Mouse (Mus musculus) retina, postnatal 7 days (tissue): ENCODE results near the gene Wdr6.
A peak's percentile ranks its signal among the peaks of the same experiment; 100 is the strongest.
"Not testable (repeated sequence)": the region's sequence is repeated elsewhere in the genome, so short reads cannot be mapped to it uniquely, and the experiment has no call there.

Source experiments
- DNase-seq: peaks from one replicate; pipeline ENCODE4 v3.0.0-alpha.2; 2012; ENCODE audit warnings: low read depth, low spot score

Wdr6 gene

GRCm38 (mm10) chr9:108578545-108579343 lies at the start of gene Wdr6:
Gene Wdr6, minus strand, starts transcription at chr9:108578739.
- peak; percentile 93 for DNase-seq

- no peak for DNase-seq
Measured at GRCm38 (mm10) chr9:108628141-108628540, 49.6 kb upstream of the Wdr6 start.

- no peak for DNase-seq
Measured at GRCm38 (mm10) chr9:108626498-108626897, 48.0 kb upstream of the Wdr6 start.

GRCm38 (mm10) chr9:108617301-108617700 lies 38.8 kb upstream of the Wdr6 start:
- no peak for DNase-seq

GRCm38 (mm10) chr9:108611488-108611887 lies 32.9 kb upstream of the Wdr6 start:
- no peak for DNase-seq

- no peak for DNase-seq
Measured at GRCm38 (mm10) chr9:108608889-108609288, 30.4 kb upstream of the Wdr6 start.

GRCm38 (mm10) chr9:108607929-108608328 lies 29.4 kb upstream of the Wdr6 start:
- not testable (repeated sequence) for DNase-seq

GRCm38 (mm10) chr9:108601986-108602385 lies 23.4 kb upstream of the Wdr6 start:
- no peak for DNase-seq

GRCm38 (mm10) chr9:108600011-108600410 lies 21.5 kb upstream of the Wdr6 start:
- DNase-seq = no peak

- no peak for DNase-seq
Measured at GRCm38 (mm10) chr9:108599021-108599566, 20.6 kb upstream of the Wdr6 start.

- peak; percentile 59 for DNase-seq
Measured at GRCm38 (mm10) chr9:108596998-108597764, 18.6 kb upstream of the Wdr6 start, which contains the start of gene P4htm. Gene P4htm, minus strand, starts transcription at chr9:108597667.

GRCm38 (mm10) chr9:108594354-108594753 lies 15.8 kb upstream of the Wdr6 start:
- no peak for DNase-seq

- no peak for DNase-seq
Measured at GRCm38 (mm10) chr9:108591462-108591861, 12.9 kb upstream of the Wdr6 start.

GRCm38 (mm10) chr9:108589229-108589628 lies 10.7 kb upstream of the Wdr6 start:
- no peak for DNase-seq

GRCm38 (mm10) chr9:108587571-108588180 lies 9.1 kb upstream of the Wdr6 start:
- DNase-seq = peak; percentile 85

- DNase-seq = no peak
Measured at GRCm38 (mm10) chr9:108579344-108579690, 778 bp upstream of the Wdr6 start.

- no peak for DNase-seq
Measured at GRCm38 (mm10) chr9:108577934-108578544, 500 bp downstream of the Wdr6 start.

GRCm38 (mm10) chr9:108577025-108577424 lies 1.5 kb downstream of the Wdr6 start:
- DNase-seq = no peak

- no peak for DNase-seq
Measured at GRCm38 (mm10) chr9:108575321-108576297, 2.9 kb downstream of the Wdr6 start.

GRCm38 (mm10) chr9:108574921-108575320 lies 3.6 kb downstream of the Wdr6 start:
- DNase-seq = no peak
